Mouse (Mus musculus): ENCODE data around the gene Lair1.

GRCm38 (mm10) chr7:4087238-4087895 is 24.4 kb upstream of the Lair1 start:
- TF ChIP-seq CTCF (IDR thresholded peaks at IDR 0.05; ENCODE audit: insufficient read depth, low read length) (no peak), POLR2A (IDR thresholded peaks at IDR 0.05; ENCODE audit: borderline replicate concordance, extremely low read depth, low read depth, low read length) (no peak)

Measured in lung, adult 2 months (tissue).